Mouse (Mus musculus): ENCODE results near the gene Gm49405.

DNA sequence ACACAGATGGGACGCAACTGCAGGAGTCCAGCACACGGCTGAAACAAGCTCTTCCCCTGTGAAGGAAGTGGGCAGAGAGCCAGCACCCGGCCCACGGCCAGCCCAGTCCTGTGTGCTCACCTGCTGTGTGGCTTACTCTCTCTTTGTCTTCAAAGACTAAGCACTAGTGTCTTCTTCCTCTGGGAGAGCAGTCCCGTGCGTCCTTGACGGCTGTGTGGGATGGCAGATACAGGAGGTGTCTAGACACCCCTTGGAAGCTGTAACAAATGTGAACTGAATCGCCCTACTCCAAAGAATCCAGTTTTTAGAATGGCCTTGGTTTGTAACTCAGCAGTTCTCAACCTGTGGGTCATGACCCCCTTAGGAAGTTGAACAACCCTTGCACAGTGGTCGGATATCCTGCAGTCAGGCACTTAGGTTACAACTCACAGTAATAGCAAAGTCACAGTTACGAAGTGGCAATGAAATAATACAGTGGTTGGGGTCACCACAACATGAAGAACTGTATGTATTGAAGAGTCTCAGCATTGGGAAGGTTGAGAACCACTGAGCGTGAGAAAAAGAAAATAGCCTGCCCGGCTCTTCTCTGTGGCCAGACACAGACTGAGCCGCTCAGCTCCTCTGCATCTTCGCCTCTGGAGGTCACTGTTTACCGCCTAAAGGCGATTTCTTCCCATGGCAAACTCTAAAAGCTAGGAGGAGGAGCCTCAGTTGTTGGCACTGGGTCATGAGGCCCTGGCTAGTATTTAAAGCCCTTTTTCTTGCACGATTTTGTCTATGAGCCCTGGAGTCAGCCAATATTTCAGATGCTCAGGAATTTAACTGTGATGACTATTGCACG is 18.5 kb downstream of the Gm49405 start:
- TF ChIP-seq POLR2A (IDR thresholded peaks at IDR 0.05; ENCODE audit: low read depth, low read length) (no peak), CTCF (IDR thresholded peaks at IDR 0.05; ENCODE audit: borderline replicate concordance, insufficient read depth, low read length) (peak; percentile 58; the same call in 1 of the 2 replicates)

Measured in embryonic fibroblast, embryonic 13.5 days (primary cell).